Mouse (Mus musculus) ES-E14 (cell line): ENCODE results near the gene Pcsk4.

ENCODE experiments used
- CHD2 ChIP-seq: IDR thresholded peaks from 2 replicates; pipeline ENCODE4 v1.6.1; 2014; ENCODE audit warnings: mild to moderate bottlenecking, low read depth, low read length, inconsistent platforms
- HCFC1 ChIP-seq: IDR thresholded peaks from 2 replicates; pipeline ENCODE4 v1.6.1; 2012; ENCODE audit warnings: low read length, inconsistent platforms, borderline replicate concordance; ENCODE audit not compliant: insufficient read depth
- MAFK ChIP-seq: IDR thresholded peaks from 2 replicates; pipeline ENCODE4 v1.6.1; 2014; ENCODE audit warnings: mild to moderate bottlenecking, low read depth, low read length, inconsistent platforms; ENCODE audit not compliant: insufficient read depth
- ZC3H11A ChIP-seq: IDR thresholded peaks from 2 replicates; pipeline ENCODE4 v1.6.1; 2012; ENCODE audit warnings: low read depth, mild to moderate bottlenecking, inconsistent platforms, low read length, borderline replicate concordance
- ZNF384 ChIP-seq: IDR thresholded peaks from 2 replicates; pipeline ENCODE4 v1.6.1; 2012; ENCODE audit warnings: low read depth, low read length, inconsistent platforms

DNA sequence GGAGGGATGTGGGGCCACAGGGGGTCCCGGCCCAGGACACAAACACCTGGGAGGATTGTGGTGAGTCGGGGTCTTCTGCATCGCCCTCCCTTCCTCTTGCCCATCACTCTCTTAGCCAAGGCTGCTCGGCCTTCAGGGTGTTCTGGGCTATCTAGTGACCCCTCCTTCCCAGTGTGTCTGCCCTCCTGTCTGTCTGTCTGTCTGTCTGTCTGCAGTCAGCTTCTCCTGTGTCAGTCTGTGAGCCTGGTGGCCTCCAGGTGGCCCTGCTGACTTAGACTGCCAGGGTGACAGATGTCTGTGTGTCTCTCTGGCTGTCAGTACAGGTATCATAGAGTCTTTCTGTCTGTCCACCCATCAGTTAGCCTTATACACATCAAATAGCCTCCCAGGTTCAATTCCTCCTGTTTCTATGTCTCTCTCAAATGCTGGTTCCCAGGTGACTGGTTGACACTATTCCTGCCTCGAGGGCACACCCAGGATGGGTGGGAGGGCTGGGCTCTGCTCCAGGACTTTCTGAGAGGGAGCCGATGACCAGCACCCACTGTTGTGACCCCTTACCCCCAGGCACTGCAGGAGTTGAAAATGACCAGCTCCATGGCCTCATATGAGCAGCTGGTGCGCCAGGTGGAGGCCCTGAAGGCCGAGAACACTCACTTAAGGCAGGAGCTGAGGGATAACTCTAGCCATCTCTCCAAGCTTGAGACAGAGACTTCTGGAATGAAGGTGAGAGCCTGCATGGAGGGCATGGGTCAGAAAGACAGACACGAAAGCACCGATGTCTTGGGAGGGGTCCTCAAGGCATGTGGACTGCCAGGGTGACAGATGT is 27.8 kb downstream of the Pcsk4 start:
- TF ChIP-seq MAFK, result no peak
- no peak for TF ChIP-seq ZNF384
- TF ChIP-seq HCFC1, result no peak
- TF ChIP-seq ZC3H11A, result no peak
- TF ChIP-seq CHD2, result no peak
